Mouse (Mus musculus) bone marrow macrophage, adult 2 months (primary cell): ENCODE results near the gene Uqcc1. TPM values are rescaled to one million over a fixed set of nuclear protein-coding genes. Genes with fewer than 3 reads are reported as not detected.

Experiments used
- H3K27ac ChIP-seq: 2 replicates; pipeline ENCODE4 v1.5.1; 2012; ENCODE audit warnings: low read depth, low read length; ENCODE audit not compliant: insufficient read depth
- H3K4me1 ChIP-seq: 2 replicates; pipeline ENCODE4 v1.6.1; 2012; ENCODE audit warnings: low read length; ENCODE audit not compliant: control insufficient read depth, insufficient read depth
- H3K4me3 ChIP-seq: 2 replicates; pipeline ENCODE4 v1.5.1; 2012; ENCODE audit warnings: mild to moderate bottlenecking, low read length, moderate library complexity; ENCODE audit not compliant: insufficient read depth
- CTCF ChIP-seq: IDR thresholded peaks from 2 replicates; pipeline ENCODE4 v1.5.1; 2012; ENCODE audit warnings: low read depth, mild to moderate bottlenecking, low read length, moderate library complexity
- POLR2A ChIP-seq: IDR thresholded peaks from 2 replicates; pipeline ENCODE4 v1.6.1; 2012; ENCODE audit warnings: mild to moderate bottlenecking, low read depth, low read length, borderline replicate concordance
- polyA plus RNA-seq: library from polyadenylated mRNA; stranded (reverse); fragments of >200 nt; gene quantifications from 2 replicates; pipeline ENCODE4 v1.2.4, GENCODE M21; 2012; ENCODE audit not compliant: missing spikeins, insufficient read depth, insufficient read length

Gene Uqcc1
- polyA plus RNA-seq, 1 experiment = 19.0 TPM

DNA sequence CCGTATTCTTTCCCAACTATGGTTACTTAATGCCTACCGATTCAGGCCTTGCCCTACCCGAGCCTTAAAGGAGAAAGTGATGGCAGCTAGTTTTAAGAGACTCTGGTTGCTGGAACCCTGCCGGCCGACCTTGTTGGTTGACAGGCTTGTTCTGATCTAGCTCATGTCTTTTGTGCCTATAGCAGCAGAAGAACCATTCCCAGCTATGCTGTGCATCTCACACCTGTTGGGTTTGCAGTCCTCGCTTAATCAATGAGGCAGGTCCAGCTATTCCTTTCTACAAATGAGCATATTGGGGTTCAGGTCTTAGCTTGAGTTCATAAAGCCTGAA is 124.2 kb downstream of the Uqcc1 start:
- no peaks in the 10 kb centered on the region for H3K4me1 ChIP-seq
- no peak overlapping the region for H3K27ac ChIP-seq
- no peak overlapping the region for H3K4me3 ChIP-seq
- TF ChIP-seq CTCF (no peak), POLR2A (no peak)

DNA sequence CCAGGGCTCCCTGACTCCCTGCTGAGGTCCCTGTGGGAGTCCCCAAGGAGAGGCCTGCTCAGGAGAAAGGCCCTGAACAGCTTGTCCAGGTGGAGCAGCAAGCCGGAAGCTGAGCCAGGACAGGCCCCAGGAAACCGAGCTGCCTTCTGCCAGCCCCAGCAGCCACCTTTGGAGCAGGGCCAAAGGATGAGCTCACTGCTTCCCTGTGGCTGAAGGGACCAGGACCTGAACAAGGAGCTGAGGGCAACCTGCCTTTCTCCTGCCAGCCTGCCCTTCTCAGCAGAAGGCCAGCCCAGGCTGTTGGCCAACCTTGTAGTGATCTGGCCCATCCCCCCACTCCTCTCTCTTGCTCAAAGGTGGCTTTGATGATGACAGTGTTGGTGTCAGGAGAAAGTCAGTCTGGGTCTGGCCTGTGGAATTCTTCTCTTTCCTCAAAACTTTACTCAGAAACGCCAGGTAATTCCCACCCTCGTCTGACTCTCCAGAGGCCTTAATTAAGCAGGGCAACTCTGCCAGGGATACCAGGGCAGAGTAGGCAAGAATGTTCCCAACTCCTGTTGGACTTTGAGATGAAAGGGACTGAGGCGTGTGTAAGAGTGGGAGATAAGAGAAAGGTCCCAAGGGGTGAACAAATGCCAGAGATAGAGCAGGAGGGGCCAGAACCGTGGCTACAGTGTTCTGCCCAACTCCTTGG is 124.7 kb downstream of the Uqcc1 start:
- H3K27ac ChIP-seq = no peak overlapping the region
- TF ChIP-seq POLR2A (no peak), CTCF (no peak)
- H3K4me1 ChIP-seq = no peaks in the 10 kb centered on the region

DNA sequence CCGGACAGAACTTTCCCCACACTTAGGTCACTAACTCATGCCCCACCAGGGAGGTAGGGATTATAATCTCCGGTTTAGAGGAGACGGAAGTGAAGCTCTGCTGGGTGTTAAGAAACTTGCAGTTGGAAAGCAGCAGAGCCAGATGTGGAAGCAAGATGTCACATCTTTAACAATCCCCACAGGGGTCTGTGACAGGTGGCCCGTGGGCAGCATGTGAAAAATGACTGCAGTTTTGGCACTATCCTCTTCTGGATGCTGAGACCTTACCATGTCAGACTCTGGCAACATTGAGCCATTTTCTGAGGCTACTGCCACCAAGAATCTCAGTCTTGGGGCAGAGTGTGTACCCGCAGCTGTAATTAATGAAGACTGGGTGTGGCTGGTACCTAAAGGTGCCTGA is 126.1 kb downstream of the Uqcc1 start:
- Histone ChIP-seq H3K27ac (no peak overlapping the region), H3K4me1 (no peaks in the 10 kb centered on the region), H3K4me3 (no peak overlapping the region)
- no peak for TF ChIP-seq POLR2A
- TF ChIP-seq CTCF = no peak

More for the DNA sequence above, 124.7 kb downstream of the Uqcc1 start:
- no peak overlapping the region for H3K4me3 ChIP-seq

DNA sequence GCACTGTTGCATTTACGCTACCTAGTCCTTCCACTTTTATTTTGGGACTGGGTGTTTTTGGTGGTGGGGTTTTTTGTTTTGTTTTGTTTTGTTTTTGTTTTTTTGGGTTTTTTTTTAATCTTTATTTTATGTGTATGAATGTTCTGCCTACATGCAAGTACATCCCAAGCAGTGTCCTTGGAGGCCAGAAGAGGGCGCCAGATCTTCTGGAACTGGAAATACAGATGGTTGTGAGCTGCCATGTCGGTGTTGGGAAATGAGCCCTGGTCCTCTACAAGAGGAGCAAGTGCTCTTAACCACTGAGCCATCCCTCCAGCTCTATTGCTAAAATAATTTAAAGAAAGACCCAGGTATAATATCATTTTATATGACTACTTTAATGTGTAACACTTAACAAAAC is 127.3 kb downstream of the Uqcc1 start:
- TF ChIP-seq CTCF = peak; percentile 45; the same call in 1 of the 2 replicates
- no peak for TF ChIP-seq POLR2A
- Histone ChIP-seq H3K4me1 (no peaks in the 10 kb centered on the region), H3K4me3 (no peak overlapping the region), H3K27ac (no peak overlapping the region)

DNA sequence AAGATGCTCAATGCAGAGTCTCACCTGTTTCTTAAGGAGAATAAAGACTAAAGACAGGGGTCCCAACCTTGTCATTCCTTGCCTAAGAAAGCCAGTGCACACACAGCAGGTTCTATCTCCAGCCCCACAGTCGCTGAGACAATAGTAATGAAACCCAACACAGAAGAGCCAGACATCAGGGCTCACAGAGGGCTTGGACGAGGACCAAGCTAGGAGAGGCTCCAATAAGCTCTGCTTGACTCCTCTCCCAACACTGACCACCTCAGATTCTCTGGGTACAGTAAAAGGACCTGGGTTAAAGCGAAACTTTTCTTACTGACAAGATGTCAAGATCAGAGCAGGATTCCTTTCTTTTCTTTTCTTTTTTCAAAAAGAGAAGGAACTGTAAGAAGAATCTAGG is 131.5 kb downstream of the Uqcc1 start:
- TF ChIP-seq CTCF (no peak), POLR2A (no peak)
- 0 out of 2 replicates have a peak, but pooled peaks cover 2% of the 10 kb centered on the region for H3K4me1 ChIP-seq

More for the DNA sequence above, 131.5 kb downstream of the Uqcc1 start:
- Histone ChIP-seq H3K4me3 (no peak overlapping the region), H3K27ac (no peak overlapping the region)

Other genes with a start within 250 kb of the Uqcc1 start
- gene Trpc4ap, start 237.9 kb downstream of the Uqcc1 start, polyA plus RNA-seq = 93.1 and 108 TPM in 2 replicates
- 44.3 and 46.4 TPM in 2 replicates for gene Edem2, start 200.8 kb downstream of the Uqcc1 start, polyA plus RNA-seq
- not detected in 2 replicates for gene Gm17581, start 194.4 kb downstream of the Uqcc1 start, polyA plus RNA-seq
- gene Procr, start 179.2 kb downstream of the Uqcc1 start, polyA plus RNA-seq = 3.7 and 3.9 TPM in 2 replicates
- gene Mmp24, start 155.0 kb downstream of the Uqcc1 start, polyA plus RNA-seq = not detected in 2 replicates
- 44.7 and 46.1 TPM in 2 replicates for gene BC029722, start 110.9 kb downstream of the Uqcc1 start, polyA plus RNA-seq
- gene Eif6, start 103.4 kb downstream of the Uqcc1 start, polyA plus RNA-seq = 89.5 and 91.7 TPM in 2 replicates
- gene Fam83c, start 95.5 kb downstream of the Uqcc1 start, polyA plus RNA-seq = not detected in 2 replicates
- not detected in 2 replicates for gene Gm15557, start 10.4 kb upstream of the Uqcc1 start, polyA plus RNA-seq
- not detected in 2 replicates for gene Gdf5, start 15.1 kb upstream of the Uqcc1 start, polyA plus RNA-seq
- gene Cep250, start 26.1 kb upstream of the Uqcc1 start, polyA plus RNA-seq = 47.2 and 49.6 TPM in 2 replicates
- 2.4 and 2.5 TPM in 2 replicates for gene 6430550D23Rik, start 77.7 kb upstream of the Uqcc1 start, polyA plus RNA-seq
- gene Ergic3, start 77.7 kb upstream of the Uqcc1 start, polyA plus RNA-seq = 177 and 190 TPM in 2 replicates
- gene Fer1l4, start 122.6 kb upstream of the Uqcc1 start, polyA plus RNA-seq = not detected in 2 replicates
- 0.32 TPM in 1 of 2 replicates, not detected in the other for gene Spag4, start 134.9 kb upstream of the Uqcc1 start, polyA plus RNA-seq
- 36.0 and 40.9 TPM in 2 replicates for gene Cpne1, start 181.7 kb upstream of the Uqcc1 start, polyA plus RNA-seq
- 12.2 and 14.0 TPM in 2 replicates for gene Rbm12, start 181.7 kb upstream of the Uqcc1 start, polyA plus RNA-seq
- gene Gm28036, start 196.8 kb upstream of the Uqcc1 start, polyA plus RNA-seq = 9.0 and 12.0 TPM in 2 replicates
- 115 and 116 TPM in 2 replicates for gene Romo1, start 213.7 kb upstream of the Uqcc1 start, polyA plus RNA-seq
- 42.4 and 43.4 TPM in 2 replicates for gene Nfs1, start 213.9 kb upstream of the Uqcc1 start, polyA plus RNA-seq
- gene Rbm39, start 249.9 kb upstream of the Uqcc1 start, polyA plus RNA-seq = 472 and 516 TPM in 2 replicates